Comparison of ENCODE assay signal across 19 mouse cellular contexts in the genomic region with DNA sequence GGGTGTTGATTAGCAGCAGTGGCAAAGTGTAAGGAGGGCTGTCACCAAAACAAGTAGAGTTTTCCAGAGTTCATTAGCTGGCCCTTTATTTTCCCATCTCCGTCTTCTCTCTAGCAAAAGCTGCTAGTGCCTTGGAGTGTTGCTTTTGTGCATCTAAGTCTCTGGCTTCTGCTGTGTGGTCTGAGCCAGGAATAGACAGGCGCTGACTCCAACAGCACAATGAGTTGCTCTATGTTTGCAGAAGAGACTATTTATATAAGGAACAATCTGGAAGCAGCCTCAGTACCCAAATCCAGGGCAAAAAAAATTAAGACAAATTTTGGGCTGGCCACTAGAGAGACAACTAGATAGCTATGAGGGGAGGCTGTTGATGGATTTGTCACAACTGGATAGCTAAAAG. TPM values are rescaled to one million over a fixed set of nuclear protein-coding genes. Genes with fewer than 3 reads are reported as not detected.
A peak's percentile ranks its signal among the peaks of the same experiment; 100 is the strongest.
DNase-seq lines count a peak whose midpoint lies in the region; ATAC-seq and TF ChIP-seq lines count a peak whose summit lies in the region.
"Had no signal": no experiment of that assay in that cellular context is flagged by ENCODE, and none has a peak within 500 bp of the region (broad histone marks: within the 10 kb centered on the region; RNA-seq: fewer than 3 reads in every experiment).

No protein-coding gene starts in this region.

- no peak overlapping the region for H3K4me3 ChIP-seq in cerebellum, adult 2 months (replicated peaks; ENCODE audit: insufficient read depth, low read depth, low read length)
- no peak overlapping the region for H3K4me3 ChIP-seq in kidney, embryonic 16.5 days (ENCODE audit: low read length)
- H3K4me3 ChIP-seq: forebrain, embryonic 13.5 days; heart, embryonic 12.5 days; limb, embryonic 13.5 days; liver, embryonic 15.5 days; midbrain, embryonic 12.5 days had no signal

- H3K4me1 ChIP-seq in cerebellum, adult 2 months (ENCODE audit: control insufficient read depth, insufficient read depth, low read length), result 0 out of 2 replicates have a peak, but pooled peaks cover 7% of the 10 kb centered on the region
- H3K4me1 ChIP-seq in kidney, embryonic 16.5 days (ENCODE audit: insufficient read depth, low read length), result no peaks in the 10 kb centered on the region
- H3K4me1 ChIP-seq: forebrain, embryonic 13.5 days; heart, embryonic 12.5 days; limb, embryonic 13.5 days; liver, embryonic 15.5 days; midbrain, embryonic 12.5 days had no signal

- H3K9ac ChIP-seq in kidney, embryonic 16.5 days (replicated peaks; ENCODE audit: low read length), result no peak overlapping the region
- H3K9ac ChIP-seq: forebrain, embryonic 13.5 days; heart, embryonic 12.5 days; limb, embryonic 13.5 days; liver, embryonic 15.5 days; midbrain, embryonic 12.5 days had no signal

- TF ChIP-seq CTCF in cerebellum, adult 2 months (IDR thresholded peaks at IDR 0.05; ENCODE audit: borderline replicate concordance, insufficient read depth, low read depth, low read length), result no peak

- 19% methylated on average over 2 of the region's 2 CpGs for WGBS in cerebellum, adult 2 months
- 96% methylated on average over 2 of the region's 2 CpGs for WGBS in kidney, embryonic 16.5 days

- H3K27me3 ChIP-seq in cerebellum, adult 2 months (ENCODE audit: control insufficient read depth, insufficient read depth, low read length), result no peaks in the 10 kb centered on the region
- H3K27me3 ChIP-seq in kidney, embryonic 16.5 days (ENCODE audit: insufficient read depth, low read length), result no peaks in the 10 kb centered on the region
- H3K27me3 ChIP-seq: forebrain, embryonic 13.5 days; heart, embryonic 12.5 days; limb, embryonic 13.5 days; liver, embryonic 15.5 days; midbrain, embryonic 12.5 days had no signal

- TF ChIP-seq POLR2A in cerebellum, adult 2 months (IDR thresholded peaks at IDR 0.05; ENCODE audit: borderline replicate concordance, insufficient read depth, low read length), result no peak

- H3K27ac ChIP-seq in cerebellum, adult 2 months (ENCODE audit: insufficient read depth, low read length), result peak overlapping the region; percentile 54; the same call in 1 of the 2 replicates
- no peak overlapping the region for H3K27ac ChIP-seq in kidney, embryonic 16.5 days (ENCODE audit: low read length)
- H3K27ac ChIP-seq: forebrain, embryonic 13.5 days; limb, embryonic 13.5 days; liver, embryonic 15.5 days; midbrain, embryonic 12.5 days had no signal

- H3K36me3 ChIP-seq in kidney, embryonic 16.5 days (ENCODE audit: insufficient read depth, low read length), result peaks cover 17% of the 10 kb centered on the region; the same call in 1 of the 2 replicates

- no peak overlapping the region for H3K4me2 ChIP-seq in kidney, embryonic 16.5 days (replicated peaks; ENCODE audit: low read depth, low read length)
- H3K4me2 ChIP-seq: forebrain, embryonic 13.5 days; heart, embryonic 12.5 days; limb, embryonic 13.5 days; liver, embryonic 15.5 days; midbrain, embryonic 12.5 days had no signal

- ATAC-seq in kidney, embryonic 16.5 days (ENCODE audit: low FRiP score, low TSS enrichment), result no peak
- ATAC-seq: forebrain, embryonic 13.5 days had no signal

- DNase-seq in cerebellum, adult 2 months, result peak; percentile 34 to 55
- DNase-seq in cerebellum, adult 11 months, result no peak
- peak; percentile 31 for DNase-seq in layer of hippocampus, adult 9-10 months (ENCODE audit: low spot score)
- no peak for DNase-seq in layer of hippocampus, postnatal 36 days
- DNase-seq in layer of hippocampus, adult 9-11 months, result peak; percentile 59
- DNase-seq in right cerebral cortex, postnatal 10 days (ENCODE audit: low spot score in 2 of 2), result peak; percentile 48 to 76
- no peak for DNase-seq in ovary, postnatal 14 days (ENCODE audit: low spot score)
- DNase-seq: adrenal gland, postnatal 14 days; heart, postnatal 36 days; kidney, adult 8-10 months; kidney, postnatal 4 days; lung, postnatal 36 days; thymus, postnatal 14 days had no signal

- H3K9me3 ChIP-seq in kidney, embryonic 16.5 days (ENCODE audit: low read length), result no peaks in the 10 kb centered on the region
- H3K9me3 ChIP-seq: forebrain, embryonic 13.5 days; heart, embryonic 12.5 days; limb, embryonic 13.5 days; liver, embryonic 15.5 days; midbrain, embryonic 12.5 days had no signal

RNA-seq across cellular contexts. Expression of gene Phf20, which starts 45.4 kb away (rescaled TPM):
- 44.6 and 48.3 TPM in 2 replicates for polyA plus RNA-seq in cerebellum, adult 2 months (2012; rRNA removed)
- 100 to 1,000 TPM in 1 of 2 experiments, 10 to 100 TPM in 1; 94.5 to 101 TPM for total RNA-seq in layer of hippocampus, postnatal 36 days (2021)
- 68.2 and 82.5 TPM in 2 replicates for polyA plus RNA-seq in kidney, embryonic 16.5 days (2015; fragmentation: Nextera tagmentation; extraction: Ambion mirVana)

Comparison
In these comparisons a context has a peak if more than half of its experiments do, and no peak if none do; other contexts are left out.
1. DNase-seq: peak in cerebellum, adult 2 months (2 of 2), layer of hippocampus, adult 9-10 months (single experiment), layer of hippocampus, adult 9-11 months (single experiment) and right cerebral cortex, postnatal 10 days (2 of 2); none in cerebellum, adult 11 months (single experiment), layer of hippocampus, postnatal 36 days (0 of 2) and ovary, postnatal 14 days (single experiment).